Mouse (Mus musculus) limb, embryonic 11.5 days (tissue): Measurements from ENCODE around the gene Iqsec1. TPM values are rescaled to one million over a fixed set of nuclear protein-coding genes. Genes with fewer than 3 reads are reported as not detected.

ENCODE experiments used
- ATAC-seq: fragments of 200-750 bp; cut with Nextera tagmentation; 2 replicates; pipeline ENCODE4 v1.8.0; 2017; ENCODE audit warnings: low read depth; ENCODE audit not compliant: insufficient number of reproducible peaks, low FRiP score, low TSS enrichment
- DNase-seq: peaks from one replicate; pipeline ENCODE4 v3.0.0-alpha.2; 2015; ENCODE audit warnings: low spot score
- H3K27ac ChIP-seq: fragments of 300-500 bp; sonication (generic); replicated peaks from 2 replicates; pipeline ENCODE4 v1.5.1; 2014; ENCODE audit warnings: low read depth, mild to moderate bottlenecking, low read length
- H3K27me3 ChIP-seq: fragments of 300-500 bp; sonication (generic); 2 replicates; pipeline ENCODE4 v1.6.1; 2014; ENCODE audit warnings: mild to moderate bottlenecking, low read length, mixed read lengths; ENCODE audit not compliant: control insufficient read depth, insufficient read depth
- H3K36me3 ChIP-seq: fragments of 300-500 bp; sonication (generic); 2 replicates; pipeline ENCODE4 v1.6.1; 2014; ENCODE audit warnings: mild to moderate bottlenecking, low read length, moderate library complexity, mixed read lengths; ENCODE audit not compliant: control insufficient read depth, insufficient read depth
- H3K4me1 ChIP-seq: fragments of 300-500 bp; sonication (generic); 2 replicates; pipeline ENCODE4 v1.6.1; 2014; ENCODE audit warnings: low read length, mixed read lengths; ENCODE audit not compliant: control insufficient read depth, insufficient read depth
- H3K4me2 ChIP-seq: fragments of 300-500 bp; sonication (generic); 2 replicates; pipeline ENCODE4 v1.6.1; 2014; ENCODE audit warnings: low read depth, mild to moderate bottlenecking, moderate library complexity; ENCODE audit not compliant: severe bottlenecking
- H3K4me3 ChIP-seq: fragments of 300-500 bp; sonication (generic); 2 replicates; pipeline ENCODE4 v1.5.1; 2014; ENCODE audit warnings: low read depth, low read length
- H3K9ac ChIP-seq: fragments of 300-500 bp; sonication (generic); 2 replicates; pipeline ENCODE4 v1.6.1; 2014; ENCODE audit warnings: mild to moderate bottlenecking, low read length
- H3K9me3 ChIP-seq: fragments of 300-500 bp; sonication (generic); 2 replicates; pipeline ENCODE4 v1.6.1; 2016; ENCODE audit warnings: low read length; ENCODE audit not compliant: control insufficient read depth
- whole genome bisulfite sequencing: fragments of 180-500 bp; shearing (Covaris S2); extraction: QIAGEN DNeasy Blood & Tissue Kit; methylation state at CpG from one replicate; pipeline ENCODE4 v1.1.7; 2014; 5-methylcytosine and 5-hydroxymethylcytosine counted together
- polyA plus RNA-seq: library from polyadenylated mRNA; unstranded; fragments of >200 nt; fragmentation: Nextera tagmentation; extraction: Ambion mirVana; gene quantifications from 2 replicates; pipeline ENCODE4 v1.2.1, GENCODE M21; 2014

Gene Iqsec1
- polyA plus RNA-seq, 1 experiment from 2014 or later: 8.5 TPM

DNA sequence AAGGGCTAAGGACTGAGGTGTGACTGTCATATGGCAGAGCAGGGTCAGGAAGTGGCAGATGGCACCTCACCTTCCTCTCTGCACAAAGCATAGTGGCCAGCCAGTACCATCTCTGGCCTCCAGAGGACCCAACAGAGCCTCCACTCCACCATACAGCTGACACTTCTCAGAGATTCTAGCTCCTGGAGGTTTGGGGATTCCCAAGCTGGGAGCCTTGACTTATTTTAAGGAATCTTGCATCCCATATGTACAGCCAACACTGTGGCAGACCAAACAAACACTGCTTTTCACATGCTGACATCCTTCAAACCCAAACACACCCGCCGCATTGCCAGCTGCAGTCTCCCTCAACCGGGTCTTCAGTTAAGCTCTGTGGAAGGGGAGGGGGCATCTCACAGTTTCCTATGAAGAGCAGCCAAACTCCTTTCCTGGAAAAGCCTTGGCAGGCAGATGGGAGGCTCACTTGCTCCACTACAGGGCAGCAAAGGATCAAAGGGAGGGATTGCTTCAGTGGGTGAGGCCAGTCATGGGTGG is 242.1 kb downstream of the Iqsec1 start:
- no peaks in the 10 kb centered on the region for H3K9me3 ChIP-seq
- H3K9ac ChIP-seq: no peak overlapping the region
- H3K4me1 ChIP-seq: no peaks in the 10 kb centered on the region
- 69% methylated on average over 3 of the region's 3 CpGs for WGBS
- H3K27ac ChIP-seq: no peak overlapping the region
- no peak overlapping the region for H3K4me3 ChIP-seq
- DNase-seq (no peak), ATAC-seq (no peak)
- H3K4me2 ChIP-seq: no peak overlapping the region
- H3K27me3 ChIP-seq: no peaks in the 10 kb centered on the region
- no peaks in the 10 kb centered on the region for H3K36me3 ChIP-seq

DNA sequence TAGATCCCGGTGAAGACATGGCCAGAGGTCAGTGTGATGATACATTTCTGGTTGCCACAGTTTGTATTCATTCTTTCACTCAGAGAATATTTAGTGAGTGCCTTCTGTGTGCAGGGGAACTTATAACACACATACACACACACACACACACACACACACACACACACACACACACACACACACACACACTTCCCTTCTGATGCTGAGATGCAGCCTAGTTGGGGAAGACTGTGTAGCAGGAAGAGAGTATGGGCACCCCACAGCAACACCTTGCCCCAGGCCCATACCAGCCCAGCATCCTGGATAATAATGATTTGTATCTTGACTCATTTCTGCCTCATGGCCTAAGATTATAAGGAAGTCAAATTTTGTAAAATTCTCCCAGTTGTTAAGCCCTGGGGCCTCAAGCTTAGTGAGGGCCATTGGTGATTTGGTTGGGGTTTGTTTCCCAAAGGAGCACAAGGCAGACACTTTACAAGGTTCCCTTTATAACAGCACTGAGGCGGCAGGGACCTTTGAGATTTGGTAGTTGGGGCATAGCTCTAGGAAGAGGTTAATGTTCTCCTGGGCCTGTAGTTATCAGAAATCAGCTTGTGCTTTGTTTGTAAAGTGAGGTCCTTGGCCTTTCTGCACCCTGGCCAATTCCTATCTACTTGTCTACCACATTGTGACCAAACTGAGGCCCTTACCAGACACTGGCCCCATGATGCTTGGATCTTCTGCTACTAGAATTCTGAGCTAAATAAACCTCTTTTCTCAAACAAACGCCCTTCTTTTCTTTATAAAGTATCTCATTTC is 242.9 kb downstream of the Iqsec1 start:
- Histone ChIP-seq H3K9me3 (no peaks in the 10 kb centered on the region), H3K27me3 (no peaks in the 10 kb centered on the region), H3K4me3 (no peak overlapping the region), H3K9ac (no peak overlapping the region), H3K36me3 (no peaks in the 10 kb centered on the region), H3K4me1 (no peaks in the 10 kb centered on the region), H3K4me2 (no peak overlapping the region), H3K27ac (no peak overlapping the region)
- ATAC-seq: no peak
- WGBS: 76% methylated on average over 3 of the region's 3 CpGs
- DNase-seq: no peak

DNA sequence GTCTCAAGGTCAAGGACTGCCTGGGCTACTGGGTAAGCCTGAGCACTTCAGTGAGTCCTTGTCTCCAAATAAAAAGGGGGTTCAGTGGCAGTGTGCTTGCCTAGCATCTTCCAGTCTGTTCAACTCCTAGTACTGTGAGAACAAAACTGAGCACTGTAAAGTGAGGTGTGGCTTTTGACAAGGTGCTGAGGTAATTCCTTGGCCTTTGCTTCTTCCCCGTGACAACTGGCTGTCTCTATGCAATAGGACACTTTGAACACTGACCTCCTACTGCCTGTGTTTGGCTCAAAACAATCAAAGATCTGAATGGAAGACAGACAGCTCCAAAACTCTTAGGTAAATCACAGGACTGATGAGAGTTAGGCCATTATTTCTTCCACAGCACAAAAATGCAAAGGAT is 246.0 kb downstream of the Iqsec1 start:
- ATAC-seq: no peak
- no peak overlapping the region for H3K4me3 ChIP-seq
- no peak overlapping the region for H3K9ac ChIP-seq

DNA sequence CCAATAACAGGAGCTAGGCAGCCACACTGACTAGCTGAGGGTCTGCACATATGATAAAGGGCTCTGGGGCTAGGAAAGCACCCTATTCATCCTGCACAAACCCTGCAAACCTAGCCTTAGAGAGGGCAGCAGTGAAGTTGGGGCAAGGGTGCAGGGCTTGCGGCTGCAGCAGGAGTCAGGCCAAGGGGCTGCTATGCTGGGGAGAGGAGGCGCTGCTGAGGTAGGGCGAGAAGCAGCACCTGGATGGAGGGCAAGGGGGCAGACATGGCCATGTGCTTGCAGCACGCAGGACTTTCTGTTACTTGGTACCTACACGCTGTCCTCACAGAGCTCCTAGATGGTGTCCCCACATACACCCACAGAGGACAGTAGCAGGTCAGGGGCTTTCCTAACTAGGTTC is 246.8 kb downstream of the Iqsec1 start:
- Histone ChIP-seq H3K4me2 (no peak overlapping the region), H3K4me3 (no peak overlapping the region), H3K9ac (no peak overlapping the region), H3K27me3 (no peaks in the 10 kb centered on the region), H3K27ac (no peak overlapping the region), H3K9me3 (no peaks in the 10 kb centered on the region), H3K36me3 (no peaks in the 10 kb centered on the region), H3K4me1 (no peaks in the 10 kb centered on the region; the same call in 1 of the 2 replicates)
- ATAC-seq (no peak), DNase-seq (no peak)
- 85% methylated on average over 5 of the region's 5 CpGs for WGBS

More for the DNA sequence above, 246.0 kb downstream of the Iqsec1 start:
- Histone ChIP-seq H3K4me1 (no peaks in the 10 kb centered on the region), H3K4me2 (no peak overlapping the region), H3K36me3 (no peaks in the 10 kb centered on the region), H3K9me3 (no peaks in the 10 kb centered on the region), H3K27ac (no peak overlapping the region), H3K27me3 (no peaks in the 10 kb centered on the region)
- 62% methylated on average over 1 of the region's 1 CpGs for WGBS
- DNase-seq: no peak

DNA sequence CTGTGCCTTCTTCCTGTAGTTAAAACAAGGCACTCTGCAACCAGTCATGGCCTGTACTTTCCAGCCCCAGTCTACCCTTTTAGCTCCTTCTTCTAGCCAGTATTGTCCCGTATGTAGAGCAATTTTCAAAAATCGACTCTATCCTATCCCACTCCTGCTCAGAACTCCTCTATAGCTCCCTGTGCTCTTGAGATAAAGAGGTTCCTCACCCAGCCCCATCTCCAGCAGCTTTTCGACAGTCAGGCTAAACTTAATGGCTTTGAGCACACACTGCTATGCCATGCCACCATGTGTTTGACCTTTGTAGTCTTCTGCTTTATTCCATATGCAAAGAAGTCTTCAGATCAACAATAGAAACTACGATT is 247.4 kb downstream of the Iqsec1 start:
- WGBS: 83% methylated on average over 4 of the region's 4 CpGs
- DNase-seq: no peak
- H3K4me1 ChIP-seq: no peaks in the 10 kb centered on the region; the same call in none of the 2 replicates
- no peak overlapping the region for H3K4me2 ChIP-seq
- no peak overlapping the region for H3K4me3 ChIP-seq
- no peak for ATAC-seq
- H3K9ac ChIP-seq: no peak overlapping the region
- H3K27me3 ChIP-seq: no peaks in the 10 kb centered on the region
- H3K27ac ChIP-seq: no peak overlapping the region
- H3K9me3 ChIP-seq: no peaks in the 10 kb centered on the region
- no peaks in the 10 kb centered on the region for H3K36me3 ChIP-seq

DNA sequence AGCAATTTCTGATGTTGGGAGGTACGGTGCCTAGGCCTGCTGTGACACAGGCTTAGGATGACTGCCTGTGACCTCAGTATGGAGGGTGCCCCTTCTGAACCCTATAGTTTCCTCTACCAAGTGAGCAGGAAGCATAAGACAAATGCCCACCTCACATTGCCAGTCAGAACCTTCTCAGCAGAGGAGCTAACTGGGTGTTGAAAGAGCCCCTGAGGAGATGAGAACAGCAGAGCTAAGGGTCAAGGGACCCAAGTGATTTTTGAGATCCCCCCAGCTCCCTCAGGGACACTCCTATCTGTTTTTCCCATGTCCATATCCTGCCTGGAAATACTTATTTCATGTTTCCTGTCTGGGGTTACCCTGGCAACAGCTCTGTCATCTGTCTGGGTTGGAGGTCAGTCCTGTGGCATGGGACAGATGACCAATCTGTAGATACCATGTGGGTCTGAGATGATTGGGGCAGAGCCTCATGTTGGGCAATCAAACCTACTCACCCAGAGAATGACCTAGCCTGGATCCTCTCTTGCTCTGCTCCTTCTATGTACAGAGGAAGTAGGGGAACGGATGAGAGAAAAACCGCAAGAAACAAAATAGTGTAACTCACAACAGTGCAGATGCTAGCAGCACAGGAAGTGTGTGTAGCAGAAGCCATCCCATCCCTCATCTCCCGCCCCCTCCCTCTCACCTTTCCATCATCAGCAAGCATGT is 248.0 kb downstream of the Iqsec1 start:
- ATAC-seq: no peak
- WGBS: 87% methylated on average over 4 of the region's 4 CpGs
- Histone ChIP-seq H3K9ac (no peak overlapping the region), H3K4me2 (no peak overlapping the region), H3K9me3 (no peaks in the 10 kb centered on the region), H3K27ac (no peak overlapping the region), H3K4me3 (no peak overlapping the region), H3K27me3 (peaks cover 3% of the 10 kb centered on the region; the same call in 1 of the 2 replicates), H3K4me1 (peaks cover 4% of the 10 kb centered on the region), H3K36me3 (no peaks in the 10 kb centered on the region)
- DNase-seq: no peak

DNA sequence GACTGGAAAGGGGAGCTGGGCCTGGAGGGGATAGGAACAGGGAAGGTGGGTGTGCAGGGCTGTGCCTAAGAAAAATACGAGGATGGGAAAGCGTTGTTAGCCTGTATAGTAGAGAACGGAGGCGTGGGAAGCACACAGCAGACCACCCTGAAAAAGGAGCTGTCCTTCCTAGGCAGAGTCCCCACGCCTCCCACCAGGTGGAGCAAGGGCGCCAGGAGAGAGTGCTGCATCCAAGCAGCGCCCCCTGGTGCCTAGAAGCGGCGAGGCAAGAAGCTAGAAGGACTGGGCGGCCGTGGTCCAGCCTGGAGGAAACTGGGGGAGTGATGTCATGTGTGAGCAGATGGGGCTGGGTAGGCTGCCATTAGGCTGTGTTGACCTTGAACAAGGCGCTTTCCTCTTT is 251.1 kb downstream of the Iqsec1 start:
- DNase-seq (peak; percentile 97), ATAC-seq (peak; percentile 77)
- Histone ChIP-seq H3K27ac (no peak overlapping the region), H3K4me3 (peak overlapping the region; percentile 61), H3K9me3 (no peaks in the 10 kb centered on the region), H3K36me3 (no peaks in the 10 kb centered on the region), H3K9ac (no peak overlapping the region), H3K4me2 (peak overlapping the region; percentile 91), H3K27me3 (peaks cover 5% of the 10 kb centered on the region; the same call in 1 of the 2 replicates), H3K4me1 (peaks cover 8% of the 10 kb centered on the region)
- WGBS: 3% methylated on average over 12 of the region's 12 CpGs

DNA sequence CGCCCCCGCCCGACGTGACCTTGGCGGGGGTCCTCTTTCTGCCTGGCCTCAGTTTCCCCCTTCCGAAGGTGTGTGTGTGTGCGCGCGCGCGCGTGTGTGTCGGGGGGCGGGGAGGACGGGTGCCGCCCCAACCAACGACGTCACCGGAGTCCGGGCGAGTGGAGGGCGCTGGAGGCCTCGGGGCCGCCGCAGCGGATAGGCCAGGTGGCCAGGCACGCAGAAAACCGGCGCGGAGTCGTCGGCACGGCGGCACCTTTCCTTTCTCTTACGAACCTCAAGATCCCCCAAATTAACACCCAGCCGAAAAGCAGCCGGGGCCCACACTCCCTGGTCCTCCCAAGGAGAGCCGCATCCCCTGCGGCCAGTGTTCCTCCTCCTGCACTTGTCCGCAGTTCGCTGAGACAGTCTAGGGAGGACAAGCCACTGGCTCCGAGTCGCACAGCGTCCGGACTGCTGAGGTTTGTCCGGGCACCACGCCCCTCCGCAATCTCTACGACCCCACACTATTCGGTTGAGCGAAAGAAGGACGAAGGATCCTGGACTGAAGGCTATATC is 251.7 kb downstream of the Iqsec1 start:
- H3K27ac ChIP-seq: no peak overlapping the region

More for the DNA sequence above, 251.7 kb downstream of the Iqsec1 start:
- peak overlapping the region; percentile 91 for H3K4me2 ChIP-seq
- peaks cover 8% of the 10 kb centered on the region for H3K4me1 ChIP-seq
- ATAC-seq: peak; percentile 56
- 1% methylated on average over 48 of the region's 52 CpGs for WGBS
- H3K9ac ChIP-seq: peak overlapping the region; percentile 74
- peaks cover 5% of the 10 kb centered on the region; the same call in 1 of the 2 replicates for H3K27me3 ChIP-seq
- H3K4me3 ChIP-seq: peak overlapping the region; percentile 61
- peak; percentile 69 for DNase-seq
- H3K9me3 ChIP-seq: no peaks in the 10 kb centered on the region
- H3K36me3 ChIP-seq: no peaks in the 10 kb centered on the region
